Mouse (Mus musculus) gastrocnemius, adult 2 months (tissue): ENCODE measurements around the gene Zfand6. TPM values are rescaled to one million over a fixed set of nuclear protein-coding genes. Genes with fewer than 3 reads are reported as not detected.

Source experiments
- DNase-seq: peaks from one replicate; pipeline ENCODE4 v3.0.0; 2022
- H3K27ac ChIP-seq: fragments of 200-600 bp; 2 replicates; pipeline ENCODE4 v1.8.1; 2022; ENCODE audit warnings: mild to moderate bottlenecking
- H3K4me3 ChIP-seq: fragments of 200-600 bp; 2 replicates; pipeline ENCODE4 v1.8.1; 2022; ENCODE audit warnings: mild to moderate bottlenecking, moderate library complexity
- CTCF ChIP-seq: fragments of 200-600 bp; IDR thresholded peaks from 2 replicates; pipeline ENCODE4 v1.8.1; 2022; ENCODE audit warnings: antibody characterized with exemption, mild to moderate bottlenecking, moderate library complexity
- intact Hi-C: fragments of 180-260 bp; cut with DNase I; formaldehyde crosslinking; loops from one replicate; pipeline ENCODE4 v1.15.1; 2025
- total RNA-seq, 2 experiments: library from RNA; stranded (reverse); gene quantifications; 2 replicates each; pipeline ENCODE4 v1.2.3; 2021

Gene Zfand6
- total RNA-seq, 2 experiments from 2014 or later: 97.9 to 110 TPM

GRCm38 (mm10) chr7:84684675-84685074 is 5.1 kb downstream of the Zfand6 start:
- Histone ChIP-seq H3K27ac (no peak overlapping the region), H3K4me3 (no peak overlapping the region)
- TF ChIP-seq CTCF: no peak
- intact Hi-C loops: loop anchor here (5.0 to 10.0 kb wide), 3 partner anchors 42 to 792 kb away; partner anchors contain the start of gene Fah
- DNase-seq: no peak

- TF ChIP-seq CTCF: no peak
- intact Hi-C loops: loop anchor here (5.0 to 10.0 kb wide), 2 partner anchors 39 to 77 kb away; partner anchors contain the start of gene Fah
- no peak overlapping the region for H3K4me3 ChIP-seq
- no peak overlapping the region for H3K27ac ChIP-seq
- DNase-seq: no peak
Observed at GRCm38 (mm10) chr7:84681558-84681957, 8.2 kb downstream of the Zfand6 start.

DNA sequence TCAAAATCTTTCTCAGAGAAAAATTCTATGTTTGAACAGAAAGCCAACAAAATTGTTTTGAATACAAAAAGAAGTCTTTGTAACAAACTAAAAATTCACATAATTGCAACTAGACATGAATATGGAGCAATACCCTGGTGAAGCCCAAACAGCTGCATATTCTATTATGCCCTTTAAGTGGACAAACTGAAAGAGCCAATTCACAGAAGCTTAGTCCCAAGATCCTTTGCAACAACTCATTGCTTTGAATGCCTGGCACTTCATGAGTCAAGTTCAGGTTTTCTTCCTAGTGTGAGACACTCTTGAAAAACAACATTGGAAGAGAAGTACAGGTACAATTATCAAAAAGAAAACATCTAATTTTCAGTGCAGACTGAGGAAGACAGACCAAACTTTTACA is 8.8 kb downstream of the Zfand6 start:
- no peak for DNase-seq
- TF ChIP-seq CTCF: no peak
- Histone ChIP-seq H3K27ac (no peak overlapping the region), H3K4me3 (no peak overlapping the region)
- intact Hi-C loops: loop anchor here (5.0 to 10.0 kb wide), 2 partner anchors 39 to 76 kb away; partner anchors contain the start of gene Fah

DNA sequence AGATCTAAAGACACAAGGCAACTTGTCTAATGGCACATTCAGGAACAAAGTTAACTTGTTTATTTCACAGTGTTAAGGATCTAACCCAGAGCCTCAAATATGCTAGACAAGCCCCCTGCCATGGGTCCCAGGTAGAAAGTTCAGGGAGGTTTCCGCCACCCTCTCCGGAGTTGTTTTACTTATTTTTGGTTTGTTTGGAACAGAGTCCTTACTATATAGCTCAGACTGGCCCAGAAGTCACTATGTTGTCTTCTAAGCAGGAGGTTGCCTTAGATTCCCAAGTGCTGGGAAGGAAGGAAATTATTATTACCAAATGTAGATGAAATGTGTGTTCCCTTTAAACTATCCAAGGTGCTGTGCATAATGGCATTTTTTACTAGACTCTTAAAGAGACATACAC is 9.7 kb downstream of the Zfand6 start:
- no peak for TF ChIP-seq CTCF
- Histone ChIP-seq H3K27ac (peak overlapping the region; percentile 79), H3K4me3 (peak overlapping the region; percentile 72)
- DNase-seq: no peak
- intact Hi-C loops: loop anchor here (5.0 to 10.0 kb wide), 2 partner anchors 38 to 75 kb away; partner anchors contain the start of gene Fah

DNA sequence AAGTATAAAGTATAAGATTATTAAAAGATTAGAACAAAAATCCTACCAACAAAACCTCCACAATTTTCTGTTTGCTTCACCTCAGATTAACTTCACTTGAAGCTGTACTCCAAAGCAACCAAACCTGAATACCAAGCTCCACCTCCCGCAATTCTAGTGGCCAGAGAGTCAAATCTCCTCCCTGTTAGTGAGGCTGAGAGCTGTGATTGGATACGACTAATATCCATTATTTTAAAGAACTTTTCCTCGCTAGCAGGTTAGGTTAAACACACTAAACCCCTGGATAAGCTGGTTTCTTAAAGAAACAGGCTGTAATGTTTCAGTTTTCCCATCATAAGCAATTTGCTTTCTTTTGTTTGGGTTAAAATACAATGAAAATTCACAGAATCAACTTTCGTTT is 10.5 kb downstream of the Zfand6 start:
- no peak for TF ChIP-seq CTCF
- DNase-seq: peak; percentile 72
- intact Hi-C loops: no loop called here
- peak overlapping the region; percentile 72 for H3K4me3 ChIP-seq
- H3K27ac ChIP-seq: peak overlapping the region; percentile 79

GRCm38 (mm10) chr7:84673103-84673502 is 16.7 kb downstream of the Zfand6 start:
- DNase-seq: no peak
- Histone ChIP-seq H3K4me3 (no peak overlapping the region), H3K27ac (no peak overlapping the region)
- TF ChIP-seq CTCF: no peak
- intact Hi-C loops: no loop called here

DNA sequence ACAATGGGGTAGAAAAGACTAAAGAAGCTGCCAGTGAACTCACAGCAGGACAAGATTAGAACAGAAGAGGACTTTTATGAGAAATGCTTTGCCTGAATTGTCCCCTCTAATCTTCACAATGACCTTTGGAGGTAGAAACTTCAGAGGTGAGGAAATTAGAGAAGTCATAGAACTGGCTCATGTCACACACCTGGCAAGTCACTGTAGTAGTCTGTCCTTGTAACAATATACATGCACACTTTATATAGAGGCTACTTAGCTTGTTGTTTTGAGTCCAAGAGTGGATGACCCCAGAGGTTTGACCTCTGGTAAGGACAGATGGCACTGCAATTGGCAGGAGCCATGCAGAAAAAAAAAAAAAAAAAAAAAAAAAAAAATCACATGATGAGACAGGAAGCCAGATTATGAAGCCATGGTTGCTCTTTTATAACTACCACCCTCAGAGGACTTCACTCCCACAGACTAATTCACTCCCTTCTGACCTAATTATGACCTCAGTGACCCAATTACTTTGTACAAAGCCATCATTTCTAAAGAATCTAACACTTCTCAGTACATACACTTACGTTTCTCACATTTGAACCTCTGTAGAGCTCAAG is 20.1 kb downstream of the Zfand6 start:
- H3K27ac ChIP-seq: peak overlapping the region; percentile 73

GRCm38 (mm10) chr7:84667946-84668345 is 21.8 kb downstream of the Zfand6 start:
- no peak overlapping the region for H3K27ac ChIP-seq
- intact Hi-C loops: no loop called here

More for the DNA sequence above, 20.1 kb downstream of the Zfand6 start:
- intact Hi-C loops: no loop called here
- no peak for DNase-seq
- no peak overlapping the region for H3K4me3 ChIP-seq
- TF ChIP-seq CTCF: no peak

DNA sequence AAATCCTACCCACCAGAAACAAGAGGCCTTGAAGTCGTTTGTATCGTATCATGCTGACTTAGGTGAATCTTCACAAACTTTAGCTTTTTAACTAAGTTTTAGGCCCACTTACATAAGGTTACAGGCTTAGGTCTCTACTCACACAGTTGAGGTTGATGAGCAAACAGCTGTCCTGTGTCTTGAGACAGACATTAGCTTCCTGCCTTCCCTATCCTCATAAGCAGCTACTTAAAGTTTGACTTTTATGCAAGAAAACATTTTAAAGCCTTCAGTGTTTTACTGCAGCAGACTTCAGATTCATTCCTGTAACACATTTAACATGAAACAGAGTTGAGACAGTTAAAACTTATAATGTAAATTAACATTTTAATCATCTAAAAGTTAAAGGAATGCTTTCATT is 37.0 kb downstream of the Zfand6 start:
- Histone ChIP-seq H3K4me3 (no peak overlapping the region), H3K27ac (no peak overlapping the region)
- DNase-seq: no peak
- no peak for TF ChIP-seq CTCF
- intact Hi-C loops: no loop called here

More at GRCm38 (mm10) chr7:84667946-84668345, 21.8 kb downstream of the Zfand6 start:
- DNase-seq: no peak
- no peak for TF ChIP-seq CTCF
- no peak overlapping the region for H3K4me3 ChIP-seq

DNA sequence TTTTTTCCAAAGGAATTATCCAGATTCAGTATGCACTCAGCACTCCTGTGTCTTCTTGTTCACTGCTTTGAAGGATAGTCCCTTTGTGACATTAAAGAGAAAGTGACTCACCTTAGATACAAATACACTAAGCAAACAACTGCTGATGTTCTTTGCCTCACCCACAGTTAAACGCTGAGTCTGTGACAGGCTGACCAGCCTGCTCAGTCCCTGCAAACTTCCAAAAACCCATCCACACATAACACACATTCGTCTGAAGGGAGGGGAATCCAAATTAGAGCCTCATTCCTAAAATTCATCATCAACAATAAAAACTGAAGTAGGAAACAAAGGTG is 37.8 kb downstream of the Zfand6 start:
- Histone ChIP-seq H3K27ac (no peak overlapping the region), H3K4me3 (no peak overlapping the region)
- intact Hi-C loops: no loop called here
- no peak for DNase-seq
- no peak for TF ChIP-seq CTCF

- intact Hi-C loops: no loop called here
- DNase-seq: no peak
- 0 out of 2 replicates have a peak overlapping the region, but pooled peaks have one; percentile 20 for H3K27ac ChIP-seq
- no peak overlapping the region for H3K4me3 ChIP-seq
- TF ChIP-seq CTCF: no peak
Observed at GRCm38 (mm10) chr7:84651303-84651986, 38.3 kb downstream of the Zfand6 start.

- intact Hi-C loops: no loop called here
- TF ChIP-seq CTCF: no peak
Observed at GRCm38 (mm10) chr7:84649016-84649415, 40.7 kb downstream of the Zfand6 start.

GRCm38 (mm10) chr7:84646256-84646655 is 43.5 kb downstream of the Zfand6 start:
- no peak for DNase-seq
- H3K4me3 ChIP-seq: no peak overlapping the region
- TF ChIP-seq CTCF: no peak
- H3K27ac ChIP-seq: no peak overlapping the region
- intact Hi-C loops: no loop called here

More at GRCm38 (mm10) chr7:84649016-84649415, 40.7 kb downstream of the Zfand6 start:
- no peak for DNase-seq
- Histone ChIP-seq H3K4me3 (no peak overlapping the region), H3K27ac (no peak overlapping the region)
